In the genomic region with DNA sequence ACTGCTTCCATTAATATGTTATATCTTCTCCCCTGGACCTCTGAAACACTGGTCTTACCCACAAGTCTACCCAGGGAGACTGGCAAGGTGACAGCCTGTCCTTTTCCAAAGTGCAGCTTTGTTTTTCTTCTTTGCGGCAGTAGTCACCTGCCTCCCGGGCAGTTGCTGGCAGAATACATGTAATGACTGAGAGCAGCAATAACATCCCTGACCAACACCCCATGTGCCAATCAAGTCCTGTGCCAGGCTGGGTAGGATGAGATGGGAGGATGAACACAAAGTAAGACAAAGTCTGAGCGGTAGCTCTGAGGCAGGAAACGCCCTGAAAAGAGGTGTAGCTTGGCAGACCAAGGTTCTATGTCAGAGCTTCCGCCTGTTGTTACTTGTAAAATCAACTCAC, we compare ENCODE assay signal across 28 mouse cellular contexts. TPM values are rescaled to one million over a fixed set of nuclear protein-coding genes. Genes with fewer than 3 reads are reported as not detected.
"Had no signal": no experiment of that assay in that cellular context is flagged by ENCODE, and none has a peak within 500 bp of the region (broad histone marks: within the 10 kb centered on the region; RNA-seq: fewer than 3 reads in every experiment).

No protein-coding gene starts in this region.

- H3K27ac ChIP-seq: limb, embryonic 10.5 days; limb, embryonic 12.5 days; limb, embryonic 13.5 days; limb, embryonic 15.5 days; liver, embryonic 12.5 days; liver, embryonic 13.5 days; liver, embryonic 14.5 days; liver, embryonic 15.5 days; lung, embryonic 15.5 days; macrophage; midbrain, embryonic 10.5 days; midbrain, embryonic 12.5 days; midbrain, embryonic 13.5 days; midbrain, embryonic 15.5 days had no signal

- DNase-seq: left cerebral cortex, postnatal 4 days; liver; liver, embryonic 13.5 days; liver, postnatal 0 days; lung, adult 18-20 months; lung, adult 2 months; lung, embryonic 14.5 days; lung, postnatal 10 days; lung, postnatal 14 days; lung, postnatal 36 days; lung, postnatal 4 days; midbrain, embryonic 14.5 days had no signal

- H3K4me3 ChIP-seq: limb, embryonic 10.5 days; limb, embryonic 12.5 days; limb, embryonic 13.5 days; limb, embryonic 15.5 days; liver, embryonic 12.5 days; liver, embryonic 13.5 days; liver, embryonic 15.5 days; lung, embryonic 15.5 days; megakaryocyte, embryonic 14.5 days; midbrain, embryonic 10.5 days; midbrain, embryonic 12.5 days; midbrain, embryonic 13.5 days; midbrain, embryonic 15.5 days; myocyte had no signal

RNA-seq across cellular contexts. Expression of gene Tmem91, which starts 52.8 kb away (rescaled TPM):
- total RNA-seq: liver, adult 2 months had no signal
